Mouse (Mus musculus): ENCODE measurements around the gene Usp1.

Usp1 gene

GRCm38 (mm10) chr4:98984701-98985100 is 61.1 kb downstream of the Usp1 start:
- DNase-seq: no peak
